Mouse (Mus musculus) T-cell, adult 2 months (primary cell): Measurements from ENCODE around the gene Mreg.

Experiments
- DNase-seq: peaks from one replicate; pipeline ENCODE4 v3.0.0; 2022; ENCODE audit warnings: low spot score

Gene Mreg

DNA sequence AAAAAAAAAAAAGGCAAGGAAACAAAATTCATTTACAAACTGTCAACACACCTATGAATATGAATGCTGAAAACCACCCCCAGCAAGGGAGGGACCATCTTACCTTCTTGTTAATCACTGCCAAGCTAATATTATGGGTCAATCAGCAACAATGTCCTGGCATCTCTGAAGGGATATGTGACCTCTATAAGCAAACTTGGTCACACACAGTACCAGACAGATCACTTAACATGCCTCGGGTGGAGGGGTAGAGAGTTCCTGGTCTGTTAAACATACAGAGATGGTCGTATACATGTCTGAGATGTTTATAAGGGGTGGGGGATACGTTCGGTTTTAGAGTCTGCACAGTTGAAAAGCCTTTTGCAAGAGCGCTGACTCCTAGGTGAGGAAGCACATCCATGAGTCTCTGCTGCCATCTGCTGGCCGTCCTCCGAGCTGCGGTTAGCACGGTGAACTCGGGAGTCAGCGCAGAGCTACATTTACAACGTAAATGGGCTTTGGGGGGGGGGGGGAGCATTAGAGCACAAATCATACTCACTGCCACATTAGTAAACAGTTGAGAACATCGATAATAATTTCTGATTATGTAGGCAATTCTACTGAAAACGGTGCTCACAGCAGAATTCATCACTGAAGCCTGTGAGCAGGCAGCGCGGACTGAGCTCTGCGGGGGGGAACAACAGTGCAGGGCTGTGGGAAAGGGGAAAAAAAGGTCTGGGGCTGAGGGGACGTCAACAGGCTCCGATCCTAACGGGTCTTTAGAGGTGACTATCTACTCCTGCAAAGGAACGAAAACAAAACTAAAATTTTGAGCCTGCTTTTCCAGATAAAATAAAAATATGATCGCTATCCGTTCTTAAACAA lies 88.4 kb downstream of the Mreg start:
- DNase-seq = peak; percentile 51

DNA sequence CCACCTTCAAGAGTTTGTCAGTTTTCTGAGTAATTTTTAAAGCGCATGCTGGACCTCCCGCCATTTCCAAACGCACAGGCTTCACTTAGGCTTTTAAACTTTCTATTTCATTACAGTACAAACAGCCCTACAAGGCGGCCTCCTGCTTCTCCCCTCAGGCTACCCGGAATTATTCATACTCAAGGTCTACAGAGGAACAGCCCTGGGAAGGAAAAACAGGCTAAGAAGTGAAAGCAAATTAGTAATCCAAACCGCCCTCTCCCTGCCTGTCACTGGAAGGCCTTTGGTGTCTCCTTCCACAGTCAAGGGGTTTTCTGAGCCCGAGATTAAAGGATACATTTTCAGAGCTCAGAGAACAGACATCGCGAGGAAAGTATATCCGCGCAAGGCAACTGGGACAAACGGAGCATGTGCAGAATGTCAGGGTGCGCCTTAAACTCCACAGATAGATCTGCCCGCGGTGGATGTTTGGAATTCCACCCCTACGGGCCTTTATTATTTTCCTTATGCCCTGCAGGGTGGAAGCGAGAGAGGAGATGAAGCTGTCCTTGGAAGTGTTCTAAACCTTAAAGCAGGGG lies 90.4 kb downstream of the Mreg start:
- DNase-seq = no peak

DNA sequence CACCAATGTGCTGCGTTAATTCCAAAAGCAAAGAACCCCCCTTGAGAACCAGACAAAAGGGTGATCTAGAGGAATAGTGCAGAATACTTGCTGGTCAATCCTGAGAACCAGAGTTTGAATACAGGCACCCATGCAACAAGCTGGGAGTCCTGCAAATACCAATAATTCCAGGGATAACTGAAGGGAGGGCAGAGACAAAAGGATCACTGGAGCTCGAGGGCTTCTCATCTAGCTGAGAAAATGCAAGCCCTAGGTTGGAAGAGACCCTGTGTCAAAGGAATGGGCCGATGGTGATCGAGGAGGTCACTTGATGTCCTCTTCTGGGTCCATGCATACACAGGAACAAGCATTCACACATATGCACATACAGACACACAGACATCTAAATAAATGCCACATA lies 92.1 kb downstream of the Mreg start:
- DNase-seq = no peak

DNA sequence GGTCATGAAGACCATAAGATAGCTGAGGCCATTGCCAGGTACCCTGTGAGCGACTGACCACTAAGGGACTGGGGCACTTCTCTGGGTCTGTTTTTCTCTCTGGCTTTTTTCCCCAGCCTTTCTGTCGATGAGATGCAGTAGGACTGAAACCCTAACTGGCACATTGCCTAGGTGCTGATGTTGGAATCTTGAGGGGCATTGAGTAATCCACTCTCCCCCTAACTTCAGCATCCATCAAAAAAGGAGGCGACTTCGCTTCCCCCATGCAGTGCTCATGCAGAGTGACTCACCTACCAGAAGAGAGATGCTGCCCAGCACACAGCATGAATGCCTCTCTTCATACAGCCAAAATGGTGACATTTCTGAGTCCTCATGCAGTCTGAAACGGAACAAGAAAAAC lies 97.9 kb downstream of the Mreg start:
- DNase-seq = no peak
